Mouse (Mus musculus) urinary bladder, postnatal 14 days (tissue): ENCODE data around the gene Nbl1.

Experiments used
- DNase-seq: peaks from one replicate; pipeline ENCODE4 v3.0.0; 2021; ENCODE audit warnings: low spot score

Gene Nbl1

GRCm38 (mm10) chr4:139064831-139065230 is 28.0 kb downstream of the Nbl1 start:
- no peak for DNase-seq

- DNase-seq = peak; percentile 51
These were observed 33.2 kb downstream of the Nbl1 start for GRCm38 (mm10) chr4:139059569-139059968.

- no peak for DNase-seq
These were observed 34.8 kb downstream of the Nbl1 start for GRCm38 (mm10) chr4:139058029-139058428.

GRCm38 (mm10) chr4:139057291-139057690 is 35.5 kb downstream of the Nbl1 start:
- DNase-seq = no peak

GRCm38 (mm10) chr4:139055744-139056143 is 37.0 kb downstream of the Nbl1 start:
- no peak for DNase-seq

GRCm38 (mm10) chr4:139055336-139055735 is 37.5 kb downstream of the Nbl1 start:
- DNase-seq = no peak

- DNase-seq = no peak
These were observed 38.4 kb downstream of the Nbl1 start for GRCm38 (mm10) chr4:139054300-139054923.

- no peak for DNase-seq
These were observed 39.4 kb downstream of the Nbl1 start for GRCm38 (mm10) chr4:139053391-139053790.

GRCm38 (mm10) chr4:139052796-139053195 is 40.0 kb downstream of the Nbl1 start:
- DNase-seq = no peak

- DNase-seq = no peak
These were observed 44.3 kb downstream of the Nbl1 start for GRCm38 (mm10) chr4:139048518-139048917.

- DNase-seq = no peak
These were observed 46.4 kb downstream of the Nbl1 start for GRCm38 (mm10) chr4:139046354-139046753.

GRCm38 (mm10) chr4:139044566-139044965 is 48.2 kb downstream of the Nbl1 start:
- no peak for DNase-seq

- no peak for DNase-seq
These were observed 49.2 kb downstream of the Nbl1 start for GRCm38 (mm10) chr4:139043600-139043999.

- DNase-seq = no peak
These were observed 50.2 kb downstream of the Nbl1 start for GRCm38 (mm10) chr4:139042611-139043010.

GRCm38 (mm10) chr4:139040084-139040839 is 52.5 kb downstream of the Nbl1 start:
- DNase-seq = no peak

- DNase-seq = peak; percentile 10
These were observed 54.8 kb downstream of the Nbl1 start for GRCm38 (mm10) chr4:139037795-139038607.

GRCm38 (mm10) chr4:139035799-139036198 is 57.0 kb downstream of the Nbl1 start:
- DNase-seq = no peak

- DNase-seq = no peak
These were observed 57.9 kb downstream of the Nbl1 start for GRCm38 (mm10) chr4:139034942-139035341.

- DNase-seq = no peak
These were observed 58.3 kb downstream of the Nbl1 start for GRCm38 (mm10) chr4:139034540-139034939.

GRCm38 (mm10) chr4:139034010-139034367 is 58.8 kb downstream of the Nbl1 start:
- DNase-seq = no peak

GRCm38 (mm10) chr4:139033263-139034009 is 59.4 kb downstream of the Nbl1 start:
- DNase-seq = no peak

- DNase-seq = no peak
These were observed 60.3 kb downstream of the Nbl1 start for GRCm38 (mm10) chr4:139032521-139032920.
